Mouse (Mus musculus): ENCODE measurements around the gene Ccn1. TPM values are rescaled to one million over a fixed set of nuclear protein-coding genes. Genes with fewer than 3 reads are reported as not detected.
A peak's percentile ranks its signal among the peaks of the same experiment; 100 is the strongest.

The Ccn1 gene
- polyA plus RNA-seq, 1 experiment: 15.7 TPM

DNA sequence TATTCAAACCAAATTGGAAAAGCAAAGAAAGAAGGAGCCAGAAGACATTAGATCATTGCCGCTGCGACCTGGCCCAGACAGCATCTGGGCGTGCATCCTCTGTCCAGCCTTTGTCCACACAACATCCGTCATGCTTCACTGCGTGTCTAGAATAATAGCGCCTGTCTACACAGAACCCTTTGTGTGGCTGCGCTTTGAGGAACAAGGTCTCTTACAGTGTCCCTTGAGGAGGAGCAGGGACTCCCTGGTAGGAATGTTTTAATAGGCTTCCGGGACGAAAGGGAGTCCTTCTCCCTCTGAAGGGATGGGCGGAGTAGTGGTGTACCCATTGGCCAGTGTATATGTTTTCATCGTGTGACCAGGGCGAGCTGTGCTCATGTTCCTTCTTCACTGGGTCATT, 26.7 kb downstream of the Ccn1 start:
- Histone ChIP-seq H3K4me3 (replicated peaks; ENCODE audit: control insufficient read depth, low read depth, low read length) (no peak overlapping the region), H3K4me1 (ENCODE audit: control insufficient read depth, insufficient read depth, low read length) (no peaks in the 10 kb centered on the region), H3K27ac (ENCODE audit: control insufficient read depth, insufficient read depth, low read depth, low read length, poor library complexity) (no peak overlapping the region)
- TF ChIP-seq POLR2A (IDR thresholded peaks at IDR 0.05; ENCODE audit: borderline replicate concordance, control insufficient read depth, low read depth, low read length) (no peak), CTCF (IDR thresholded peaks at IDR 0.05; ENCODE audit: control insufficient read depth, insufficient read depth, low read length) (no peak)
- 85% methylated on average over 12 of the region's 12 CpGs for WGBS

GRCm38 (mm10) chr3:145621209-145621608, 28.6 kb downstream of the Ccn1 start:
- no peak overlapping the region for H3K4me3 ChIP-seq (replicated peaks; ENCODE audit: control insufficient read depth, low read depth, low read length)
- WGBS: 75% methylated on average over 4 of the region's 4 CpGs
- no peak overlapping the region for H3K27ac ChIP-seq (ENCODE audit: control insufficient read depth, insufficient read depth, low read depth, low read length, poor library complexity)
- no peaks in the 10 kb centered on the region for H3K4me1 ChIP-seq (ENCODE audit: control insufficient read depth, insufficient read depth, low read length)
- TF ChIP-seq POLR2A (IDR thresholded peaks at IDR 0.05; ENCODE audit: borderline replicate concordance, control insufficient read depth, low read depth, low read length) (no peak), CTCF (IDR thresholded peaks at IDR 0.05; ENCODE audit: control insufficient read depth, insufficient read depth, low read length) (no peak)

DNA sequence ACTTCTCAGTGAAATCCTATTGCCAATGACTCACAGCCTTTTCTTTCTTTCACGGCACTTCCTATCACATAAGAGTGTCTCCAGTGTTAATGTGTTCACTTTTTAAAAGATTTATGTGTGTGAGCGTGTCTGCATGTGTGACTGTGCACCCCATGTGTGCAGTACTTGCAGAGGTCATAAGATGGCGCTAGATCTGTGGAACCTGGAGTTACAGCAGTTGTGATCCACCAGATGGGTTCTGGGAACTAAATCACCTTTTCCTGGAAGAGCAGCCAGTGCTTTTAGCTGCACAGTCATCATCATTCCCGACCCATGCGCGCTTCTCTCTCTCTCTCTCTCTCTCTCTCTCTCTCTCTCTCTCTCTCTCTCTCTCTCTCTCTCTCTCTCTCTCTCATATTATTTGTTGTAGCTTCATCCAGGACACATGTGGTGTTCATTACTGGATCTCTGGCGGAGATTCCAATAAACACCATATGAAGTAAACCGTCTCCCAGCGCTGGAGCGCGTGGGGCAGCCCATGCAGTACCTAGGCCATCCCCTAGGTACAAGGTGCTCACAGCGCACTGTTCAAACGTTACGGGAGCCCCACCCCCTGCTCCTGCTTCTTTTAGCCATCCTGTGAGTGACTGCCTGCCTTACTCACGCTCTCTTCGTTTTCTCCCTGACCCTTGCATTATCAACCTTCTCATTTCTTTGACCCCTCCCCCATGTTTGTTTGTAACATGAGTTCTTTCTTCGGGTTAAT, 30.0 kb downstream of the Ccn1 start:
- no peak overlapping the region for H3K27ac ChIP-seq (ENCODE audit: control insufficient read depth, insufficient read depth, low read depth, low read length, poor library complexity)
- WGBS: 87% methylated on average over 17 of the region's 17 CpGs
- no peak for TF ChIP-seq CTCF (IDR thresholded peaks at IDR 0.05; ENCODE audit: control insufficient read depth, insufficient read depth, low read length)
- no peak for TF ChIP-seq POLR2A (IDR thresholded peaks at IDR 0.05; ENCODE audit: borderline replicate concordance, control insufficient read depth, low read depth, low read length)
- no peak overlapping the region for H3K4me3 ChIP-seq (replicated peaks; ENCODE audit: control insufficient read depth, low read depth, low read length)
- H3K4me1 ChIP-seq (ENCODE audit: control insufficient read depth, insufficient read depth, low read length): no peaks in the 10 kb centered on the region

DNA sequence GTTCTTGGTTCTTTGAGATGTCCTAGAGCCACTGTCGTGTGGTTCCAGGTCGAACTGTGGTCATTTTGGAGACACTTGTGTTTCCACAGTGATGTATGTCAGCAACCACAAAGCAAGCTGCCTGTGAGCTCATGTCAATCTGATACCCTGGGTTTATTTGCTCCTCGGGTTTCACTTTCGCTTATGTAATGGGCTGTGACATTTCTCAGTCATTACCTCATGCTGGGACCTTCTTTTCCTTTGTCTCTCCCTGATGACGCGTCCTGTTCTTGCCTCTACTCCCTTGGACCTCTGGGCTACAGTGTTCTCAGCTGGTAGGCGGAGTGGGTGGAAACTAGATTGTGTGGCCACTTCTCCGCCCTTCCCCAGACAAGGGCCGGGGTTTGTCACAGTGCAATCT, 31.5 kb downstream of the Ccn1 start:
- WGBS: 47% methylated on average over 9 of the region's 9 CpGs
- Histone ChIP-seq H3K27ac (ENCODE audit: control insufficient read depth, insufficient read depth, low read depth, low read length, poor library complexity) (no peak overlapping the region), H3K4me1 (ENCODE audit: control insufficient read depth, insufficient read depth, low read length) (no peaks in the 10 kb centered on the region), H3K4me3 (replicated peaks; ENCODE audit: control insufficient read depth, low read depth, low read length) (no peak overlapping the region)
- TF ChIP-seq POLR2A (IDR thresholded peaks at IDR 0.05; ENCODE audit: borderline replicate concordance, control insufficient read depth, low read depth, low read length) (no peak), CTCF (IDR thresholded peaks at IDR 0.05; ENCODE audit: control insufficient read depth, insufficient read depth, low read length) (no peak)

DNA sequence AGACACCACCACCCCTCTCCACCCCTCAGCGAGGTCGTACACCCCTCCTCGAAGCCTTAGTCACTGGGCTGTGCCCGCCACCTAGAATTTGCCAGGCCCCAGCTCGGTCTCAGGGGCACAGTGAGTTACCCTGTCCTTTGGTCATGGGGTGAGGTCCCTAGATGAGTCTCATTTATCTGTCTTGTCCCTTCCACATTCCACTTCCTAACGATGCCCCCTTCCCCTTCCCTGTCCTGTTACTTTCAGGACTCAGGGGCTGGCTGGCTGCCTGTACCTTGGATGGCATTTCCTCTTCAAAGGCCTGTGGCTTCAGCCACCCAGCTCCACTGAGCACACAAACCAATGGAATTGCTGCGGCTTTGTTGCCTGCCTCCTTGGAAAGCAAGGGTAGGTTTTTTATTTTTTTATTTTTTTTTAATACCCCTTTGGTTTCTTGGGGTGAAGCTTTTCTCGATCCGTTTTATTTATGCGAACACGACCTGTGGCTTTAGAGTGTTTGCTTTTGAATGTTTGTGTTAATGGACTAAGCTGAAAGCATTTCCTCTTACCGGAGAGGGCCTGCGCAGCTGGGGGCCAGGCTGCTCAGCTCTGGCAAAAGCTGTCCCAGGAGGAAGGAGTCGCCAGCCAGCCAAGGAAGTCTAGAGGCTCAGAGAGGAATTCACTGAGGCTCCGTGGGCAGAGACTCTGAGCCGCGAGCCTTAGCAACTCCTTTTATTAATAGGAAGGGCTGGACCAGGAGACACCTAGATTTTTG, 35.2 kb downstream of the Ccn1 start:
- Histone ChIP-seq H3K27ac (ENCODE audit: control insufficient read depth, insufficient read depth, low read depth, low read length, poor library complexity) (no peak overlapping the region), H3K4me3 (replicated peaks; ENCODE audit: control insufficient read depth, low read depth, low read length) (no peak overlapping the region), H3K4me1 (ENCODE audit: control insufficient read depth, insufficient read depth, low read length) (no peaks in the 10 kb centered on the region)
- TF ChIP-seq CTCF (IDR thresholded peaks at IDR 0.05; ENCODE audit: control insufficient read depth, insufficient read depth, low read length) (no peak), POLR2A (IDR thresholded peaks at IDR 0.05; ENCODE audit: borderline replicate concordance, control insufficient read depth, low read depth, low read length) (no peak)
- 32% methylated on average over 17 of the region's 17 CpGs for WGBS

GRCm38 (mm10) chr3:145613234-145613633, 36.5 kb downstream of the Ccn1 start:
- TF ChIP-seq POLR2A (IDR thresholded peaks at IDR 0.05; ENCODE audit: borderline replicate concordance, control insufficient read depth, low read depth, low read length) (no peak), CTCF (IDR thresholded peaks at IDR 0.05; ENCODE audit: control insufficient read depth, insufficient read depth, low read length) (no peak)
- H3K4me3 ChIP-seq (replicated peaks; ENCODE audit: control insufficient read depth, low read depth, low read length): no peak overlapping the region
- 79% methylated on average over 4 of the region's 4 CpGs for WGBS
- H3K27ac ChIP-seq (ENCODE audit: control insufficient read depth, insufficient read depth, low read depth, low read length, poor library complexity): no peak overlapping the region
- no peaks in the 10 kb centered on the region for H3K4me1 ChIP-seq (ENCODE audit: control insufficient read depth, insufficient read depth, low read length)

DNA sequence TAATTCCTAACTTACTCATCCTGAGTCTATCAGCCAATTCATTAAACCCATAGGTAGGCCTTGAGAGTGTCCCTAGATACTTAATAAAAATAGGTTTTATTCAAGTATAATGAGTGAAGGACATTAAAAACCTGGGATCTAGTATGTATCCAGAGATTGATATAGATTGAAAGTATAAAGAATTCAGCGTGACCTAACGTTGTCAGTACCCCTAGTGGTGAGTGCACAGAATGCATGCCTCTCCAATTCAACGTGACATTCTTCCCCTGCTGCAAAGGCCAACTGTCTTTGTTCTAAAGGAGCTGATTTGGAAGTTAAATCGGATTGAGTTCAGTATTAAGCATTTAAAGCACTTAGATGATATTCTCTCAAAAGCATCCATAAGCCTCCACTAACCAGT, 37.1 kb downstream of the Ccn1 start:
- H3K4me1 ChIP-seq (ENCODE audit: control insufficient read depth, insufficient read depth, low read length): no peaks in the 10 kb centered on the region
- H3K27ac ChIP-seq (ENCODE audit: control insufficient read depth, insufficient read depth, low read depth, low read length, poor library complexity): no peak overlapping the region
- TF ChIP-seq CTCF (IDR thresholded peaks at IDR 0.05; ENCODE audit: control insufficient read depth, insufficient read depth, low read length) (0 out of 2 replicates have a peak, but pooled peaks have one; percentile 26), POLR2A (IDR thresholded peaks at IDR 0.05; ENCODE audit: borderline replicate concordance, control insufficient read depth, low read depth, low read length) (no peak)
- no peak overlapping the region for H3K4me3 ChIP-seq (replicated peaks; ENCODE audit: control insufficient read depth, low read depth, low read length)
- WGBS: 20% methylated on average over 4 of the region's 4 CpGs

DNA sequence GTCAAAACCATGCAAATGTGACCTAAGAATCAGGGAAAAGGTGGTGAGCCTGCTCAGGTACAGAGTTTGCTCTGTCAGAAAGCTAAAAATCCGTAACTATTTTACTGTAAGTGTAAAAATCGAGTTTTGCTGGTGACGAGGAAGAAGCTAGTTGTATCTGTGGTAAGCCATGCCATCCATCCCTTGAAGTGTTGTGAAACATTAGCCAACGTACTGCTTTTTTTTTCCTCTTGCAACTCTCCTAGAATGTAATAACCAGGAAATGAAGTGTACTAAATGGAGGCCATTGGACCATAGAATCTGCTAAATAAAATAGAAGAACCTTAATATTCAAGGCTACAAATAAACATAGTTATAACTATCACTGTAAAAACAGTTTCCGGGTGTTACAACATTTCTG, 41.5 kb downstream of the Ccn1 start:
- 46% methylated on average over 5 of the region's 5 CpGs for WGBS

More for the DNA sequence above, 41.5 kb downstream of the Ccn1 start:
- Histone ChIP-seq H3K4me1 (ENCODE audit: control insufficient read depth, insufficient read depth, low read length) (no peaks in the 10 kb centered on the region), H3K4me3 (replicated peaks; ENCODE audit: control insufficient read depth, low read depth, low read length) (no peak overlapping the region), H3K27ac (ENCODE audit: control insufficient read depth, insufficient read depth, low read depth, low read length, poor library complexity) (no peak overlapping the region)
- TF ChIP-seq CTCF (IDR thresholded peaks at IDR 0.05; ENCODE audit: control insufficient read depth, insufficient read depth, low read length) (no peak), POLR2A (IDR thresholded peaks at IDR 0.05; ENCODE audit: borderline replicate concordance, control insufficient read depth, low read depth, low read length) (no peak)
